Mouse (Mus musculus) cerebellum, postnatal 14 days (tissue): ENCODE data around the gene Gja4.

ENCODE experiments used
- DNase-seq, 2 experiments: peaks; one replicate each; pipeline ENCODE4 v3.0.0; 2021; ENCODE audit warnings: mixed read lengths in 2 of 2

Gja4 gene

GRCm38 (mm10) chr4:127313861-127314260 is at the start of gene Gja4:
TSS of gene Gja4 (minus strand) at chr4:127314039.
- DNase-seq, result peak; percentile 71 to 72

GRCm38 (mm10) chr4:127363331-127363730 is 49.5 kb upstream of the Gja4 start:
- DNase-seq, result no peak

- no peak for DNase-seq
Measured at GRCm38 (mm10) chr4:127362520-127362919, 48.7 kb upstream of the Gja4 start.

GRCm38 (mm10) chr4:127358018-127358417 is 44.2 kb upstream of the Gja4 start, which contains the start of gene Gjb5:
TSS of gene Gjb5 (minus strand) at chr4:127358181.
- no peak for DNase-seq

GRCm38 (mm10) chr4:127354506-127355485 is 41.0 kb upstream of the Gja4 start:
- peak in 1 of 2 experiments; percentile 56 for DNase-seq

- DNase-seq, result no peak
Measured at GRCm38 (mm10) chr4:127353951-127354438, 40.2 kb upstream of the Gja4 start, which contains the start of gene Gjb4. TSS of gene Gjb4 (minus strand) at chr4:127354081.

GRCm38 (mm10) chr4:127352594-127352993 is 38.8 kb upstream of the Gja4 start:
- DNase-seq, result no peak

- no peak for DNase-seq
Measured at GRCm38 (mm10) chr4:127349560-127350300, 35.9 kb upstream of the Gja4 start.

- DNase-seq, result no peak
Measured at GRCm38 (mm10) chr4:127345000-127345399, 31.2 kb upstream of the Gja4 start.

GRCm38 (mm10) chr4:127341372-127341771 is 27.5 kb upstream of the Gja4 start:
- no peak for DNase-seq

GRCm38 (mm10) chr4:127337668-127338067 is 23.8 kb upstream of the Gja4 start:
- no peak for DNase-seq

GRCm38 (mm10) chr4:127334870-127335504 is 21.1 kb upstream of the Gja4 start:
- peak in 1 of 2 experiments; percentile 44 for DNase-seq

- no peak for DNase-seq
Measured at GRCm38 (mm10) chr4:127331171-127331570, 17.3 kb upstream of the Gja4 start.

GRCm38 (mm10) chr4:127330181-127331100 is 16.6 kb upstream of the Gja4 start, which contains the start of gene Gjb3:
TSS of gene Gjb3 (minus strand) at chr4:127330844.
- DNase-seq, result peak in 1 of 2 experiments; percentile 40

- DNase-seq, result no peak
Measured at GRCm38 (mm10) chr4:127329751-127330150, 15.9 kb upstream of the Gja4 start.

GRCm38 (mm10) chr4:127329046-127329445 is 15.2 kb upstream of the Gja4 start:
- DNase-seq, result no peak

GRCm38 (mm10) chr4:127328378-127328777 is 14.5 kb upstream of the Gja4 start:
- no peak for DNase-seq

GRCm38 (mm10) chr4:127327749-127328148 is 13.9 kb upstream of the Gja4 start:
- DNase-seq, result no peak

- DNase-seq, result no peak
Measured at GRCm38 (mm10) chr4:127327258-127327657, 13.4 kb upstream of the Gja4 start.

- no peak for DNase-seq
Measured at GRCm38 (mm10) chr4:127325276-127325675, 11.4 kb upstream of the Gja4 start.

- DNase-seq, result peak; percentile 88 to 96
Measured at GRCm38 (mm10) chr4:127324759-127325158, 10.9 kb upstream of the Gja4 start.
